Mouse (Mus musculus) cerebellum, adult 2 months (tissue): ENCODE measurements around the gene 1700123O20Rik. TPM values are rescaled to one million over a fixed set of nuclear protein-coding genes. Genes with fewer than 3 reads are reported as not detected.

Experiments used
- DNase-seq, 2 experiments: peaks; one replicate each; pipeline ENCODE4 v3.0.0; 2021
- H3K27ac ChIP-seq: fragments of 200-500 bp; 2 replicates; pipeline ENCODE4 v1.5.1; 2012; ENCODE audit warnings: low read length, control low read depth, inconsistent platforms; ENCODE audit not compliant: insufficient read depth
- H3K27me3 ChIP-seq: fragments of 200-500 bp; 2 replicates; pipeline ENCODE4 v1.6.1; 2012; ENCODE audit warnings: inconsistent platforms, mild to moderate bottlenecking, low read length, moderate library complexity; ENCODE audit not compliant: control insufficient read depth, insufficient read depth
- H3K4me1 ChIP-seq: fragments of 200-500 bp; 2 replicates; pipeline ENCODE4 v1.6.1; 2011; ENCODE audit warnings: low read length; ENCODE audit not compliant: control insufficient read depth, insufficient read depth
- H3K4me3 ChIP-seq: fragments of 200-500 bp; replicated peaks from 2 replicates; pipeline ENCODE3; 2011; ENCODE audit warnings: mild to moderate bottlenecking, low read depth, low read length, control low read depth; ENCODE audit not compliant: insufficient read depth
- CTCF ChIP-seq: fragments of 200-500 bp; IDR thresholded peaks from 2 replicates; pipeline ENCODE4 v1.5.1; 2011; ENCODE audit warnings: low read depth, mild to moderate bottlenecking, control low read depth, low read length, moderate library complexity, borderline replicate concordance; ENCODE audit not compliant: insufficient read depth
- POLR2A ChIP-seq: fragments of 200-500 bp; IDR thresholded peaks from 2 replicates; pipeline ENCODE4 v1.6.1; 2011; ENCODE audit warnings: low read length, control low read depth, borderline replicate concordance; ENCODE audit not compliant: insufficient read depth
- WGBS: fragments of 180-500 bp; shearing (Covaris S2); methylation state at CpG from one replicate; pipeline ENCODE4 v1.1.7; 2018; 5-methylcytosine and 5-hydroxymethylcytosine counted together
- polyA plus RNA-seq: library from polyadenylated mRNA; depleted of rRNA; stranded (reverse); fragments of >200 nt; gene quantifications from 2 replicates; pipeline ENCODE4 v1.2.3, GENCODE M21; 2012

1700123O20Rik gene
- polyA plus RNA-seq, 1 experiment: 51.0 TPM

DNA sequence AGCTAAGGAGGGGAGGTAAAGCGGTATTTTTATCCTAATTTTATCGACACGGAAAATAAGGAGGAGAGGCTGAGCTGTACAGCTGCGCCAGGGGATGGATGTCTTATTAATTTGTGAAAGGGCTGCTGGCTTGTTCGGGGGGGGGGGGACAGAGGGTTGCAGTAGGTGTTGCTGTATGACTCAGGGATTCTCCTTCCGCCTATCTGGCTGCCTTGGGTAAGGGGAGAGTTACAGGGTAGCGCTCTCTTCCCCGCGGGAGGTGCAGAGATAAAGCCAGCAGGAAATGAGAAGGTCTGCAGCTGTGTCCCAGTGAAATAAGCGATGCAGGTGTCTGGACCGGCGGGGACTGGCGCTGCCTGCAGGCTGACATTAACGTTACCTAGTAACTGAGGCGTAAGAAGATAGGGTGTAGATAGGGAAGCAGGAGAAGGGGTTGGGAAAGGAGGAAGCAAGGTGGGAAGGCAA is 28.6 kb downstream of the 1700123O20Rik start:
- no peak for TF ChIP-seq POLR2A
- TF ChIP-seq CTCF: no peak
- 3% methylated on average over 15 of the region's 15 CpGs for WGBS
- H3K27ac ChIP-seq: no peak overlapping the region
- peak overlapping the region; percentile 64 for H3K4me3 ChIP-seq
- DNase-seq: peak; percentile 45 to 62
- no peaks in the 10 kb centered on the region for H3K27me3 ChIP-seq
- H3K4me1 ChIP-seq: 0 out of 2 replicates have a peak, but pooled peaks cover 2% of the 10 kb centered on the region

DNA sequence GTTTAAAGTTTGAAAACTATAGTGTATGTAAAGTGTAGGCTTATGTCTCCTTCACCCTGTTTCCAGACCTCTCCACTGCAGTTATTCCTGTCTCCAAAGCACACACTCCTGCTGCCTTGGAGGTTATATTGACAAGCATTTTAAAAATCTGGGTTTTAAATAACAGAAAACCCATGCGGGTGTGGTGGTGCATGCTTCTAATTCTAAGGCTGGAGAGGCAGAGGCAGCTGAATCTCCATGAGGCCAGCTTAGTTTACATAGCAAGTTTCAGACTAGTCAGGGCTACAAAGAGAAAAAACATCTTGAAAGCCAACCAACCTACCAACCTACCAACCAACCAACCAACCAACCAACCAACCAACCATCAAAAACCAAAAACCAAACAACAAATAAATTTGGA is 29.4 kb downstream of the 1700123O20Rik start:
- TF ChIP-seq CTCF: no peak
- TF ChIP-seq POLR2A: no peak
- Histone ChIP-seq H3K27ac (no peak overlapping the region), H3K4me3 (no peak overlapping the region), H3K27me3 (no peaks in the 10 kb centered on the region), H3K4me1 (peaks cover 2% of the 10 kb centered on the region; the same call in 1 of the 2 replicates)
- WGBS: 96% methylated on average over 1 of the region's 1 CpGs
- DNase-seq: no peak

DNA sequence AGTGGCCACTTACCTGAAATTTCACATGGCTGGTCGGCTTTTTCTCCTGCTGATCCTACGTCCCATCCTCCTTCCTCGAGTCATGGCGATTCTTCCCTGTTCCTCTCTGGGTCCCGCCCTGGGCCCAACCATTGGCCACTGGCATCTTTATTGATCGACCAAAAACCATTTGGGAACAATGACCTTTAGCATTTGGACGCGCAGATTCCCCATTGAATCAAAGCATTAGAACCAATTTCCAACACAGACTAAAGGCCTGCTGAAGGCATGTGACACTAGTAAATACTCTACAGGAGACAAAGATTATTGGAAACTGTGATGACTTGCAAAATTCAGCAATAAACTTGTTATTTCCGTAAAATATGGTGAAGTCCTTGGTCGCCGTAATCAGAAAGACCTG is 34.0 kb downstream of the 1700123O20Rik start:
- no peak overlapping the region for H3K4me3 ChIP-seq
- peaks cover 21% of the 10 kb centered on the region for H3K4me1 ChIP-seq
- WGBS: 94% methylated on average over 11 of the region's 11 CpGs

DNA sequence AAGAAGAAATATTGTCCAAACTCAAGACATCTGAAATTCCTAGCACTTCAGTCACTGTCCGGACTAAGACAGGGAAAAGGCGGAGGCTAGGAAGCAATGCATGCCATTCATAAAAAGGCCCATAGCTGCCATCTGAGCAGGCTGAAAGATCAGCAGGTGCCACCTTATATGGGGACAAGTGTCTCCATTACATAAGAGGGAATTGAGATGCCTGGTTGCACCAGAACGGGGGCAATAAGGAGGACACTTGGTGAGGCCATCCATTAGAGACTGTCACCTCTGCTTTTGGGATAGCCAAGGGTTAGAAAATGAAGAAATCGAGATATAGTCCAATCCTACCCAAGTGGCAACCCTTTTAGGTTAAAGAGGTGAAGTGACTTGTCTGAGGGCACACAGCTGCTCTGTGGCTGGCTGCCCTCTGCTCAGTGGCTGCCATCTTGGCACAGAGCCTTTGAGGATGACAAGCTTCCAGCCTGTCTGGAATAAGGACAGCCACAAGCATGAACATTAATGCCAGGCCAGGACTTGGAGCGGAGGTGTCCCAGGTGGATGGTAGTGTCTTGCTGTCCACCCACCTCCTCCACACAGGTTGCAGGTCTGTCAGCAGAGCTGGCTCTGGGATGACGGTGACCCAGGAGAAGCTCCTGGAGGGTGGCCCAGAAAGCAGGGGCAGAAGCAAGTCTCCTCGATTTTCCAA is 34.8 kb downstream of the 1700123O20Rik start:
- 24% methylated on average over 7 of the region's 7 CpGs for WGBS

More for the DNA sequence above, 34.0 kb downstream of the 1700123O20Rik start:
- TF ChIP-seq CTCF: no peak
- no peak for TF ChIP-seq POLR2A
- Histone ChIP-seq H3K27ac (no peak overlapping the region), H3K27me3 (no peaks in the 10 kb centered on the region)
- DNase-seq: no peak

DNA sequence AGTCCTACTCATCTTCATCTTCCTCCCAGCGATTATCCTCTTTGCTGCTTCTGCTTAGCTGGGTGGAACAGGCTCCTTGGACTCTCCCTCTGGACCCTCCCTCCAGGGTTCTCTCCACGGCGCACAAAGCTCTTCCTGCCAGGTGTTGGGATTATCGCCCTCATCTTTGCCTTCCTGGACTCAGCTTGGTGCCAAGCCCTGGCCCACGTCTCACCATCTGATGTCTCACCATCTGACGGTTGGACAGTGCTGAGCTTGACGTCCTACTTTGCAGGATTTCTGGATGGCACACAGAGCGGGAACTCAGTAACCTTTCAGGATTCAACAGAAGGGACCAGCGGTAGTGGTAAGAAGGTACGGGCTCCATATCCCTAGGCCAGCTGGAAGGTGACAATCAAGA is 35.7 kb downstream of the 1700123O20Rik start:
- WGBS: 13% methylated on average over 10 of the region's 10 CpGs

More for the DNA sequence above, 34.8 kb downstream of the 1700123O20Rik start:
- H3K4me3 ChIP-seq: no peak overlapping the region
- H3K4me1 ChIP-seq: peaks cover 21% of the 10 kb centered on the region
- H3K27ac ChIP-seq: peak overlapping the region; percentile 68
- no peaks in the 10 kb centered on the region for H3K27me3 ChIP-seq
- TF ChIP-seq POLR2A (no peak), CTCF (no peak)
- peak; percentile 65 to 72 for DNase-seq

DNA sequence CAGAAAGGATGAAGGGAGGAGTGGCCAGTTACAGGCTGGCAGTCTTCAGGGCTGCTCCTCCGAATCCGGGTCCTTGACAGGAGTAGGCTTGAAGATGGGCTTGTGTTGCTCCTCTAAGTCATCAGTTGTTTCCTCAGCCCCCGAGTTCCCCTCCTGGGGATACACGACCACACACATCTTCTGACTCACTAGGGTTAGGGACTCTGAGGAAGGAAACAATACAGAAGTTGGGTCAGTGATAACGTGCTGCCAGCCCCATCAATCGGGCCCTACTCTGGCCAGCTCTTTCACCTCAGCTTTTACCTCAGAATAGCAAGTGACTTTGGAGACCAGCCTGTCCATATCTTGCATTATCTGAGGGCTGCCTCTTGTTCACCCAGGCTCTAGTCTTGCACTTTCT is 38.0 kb downstream of the 1700123O20Rik start:
- H3K27me3 ChIP-seq: no peaks in the 10 kb centered on the region
- 88% methylated on average over 6 of the region's 6 CpGs for WGBS
- no peak overlapping the region for H3K27ac ChIP-seq
- no peak overlapping the region for H3K4me3 ChIP-seq
- no peak for TF ChIP-seq POLR2A
- TF ChIP-seq CTCF: no peak
- no peak for DNase-seq
- peaks cover 26% of the 10 kb centered on the region for H3K4me1 ChIP-seq

More for the DNA sequence above, 35.7 kb downstream of the 1700123O20Rik start:
- Histone ChIP-seq H3K4me1 (peaks cover 21% of the 10 kb centered on the region), H3K4me3 (no peak overlapping the region), H3K27me3 (no peaks in the 10 kb centered on the region), H3K27ac (peak overlapping the region; percentile 68)
- DNase-seq: peak; percentile 65 to 79
- TF ChIP-seq POLR2A: no peak
- no peak for TF ChIP-seq CTCF

DNA sequence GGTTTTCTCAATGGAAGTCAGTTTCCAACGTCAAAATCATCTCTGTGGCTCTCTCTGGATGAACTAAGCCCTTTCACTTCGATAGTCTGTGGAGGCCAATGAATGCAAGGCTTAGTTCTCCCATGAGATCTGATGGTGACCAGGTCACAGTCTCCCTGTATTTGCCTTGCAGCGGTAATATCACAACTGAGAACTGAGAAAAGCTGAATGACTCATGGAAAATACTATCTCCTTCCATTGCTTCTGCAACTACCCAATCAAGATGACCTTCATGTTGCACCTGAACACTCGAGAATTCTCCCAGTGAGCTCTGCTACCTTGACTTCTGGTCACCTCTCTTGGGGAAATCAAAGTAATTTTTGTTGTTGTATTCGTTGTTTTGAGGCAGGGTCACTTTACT is 41.5 kb downstream of the 1700123O20Rik start:
- H3K27me3 ChIP-seq: no peaks in the 10 kb centered on the region
- H3K4me3 ChIP-seq: no peak overlapping the region
- DNase-seq: no peak
- WGBS: 78% methylated on average over 5 of the region's 5 CpGs
- no peak overlapping the region for H3K27ac ChIP-seq
- no peak for TF ChIP-seq POLR2A
- no peak for TF ChIP-seq CTCF
- H3K4me1 ChIP-seq: peaks cover 34% of the 10 kb centered on the region
